Mouse (Mus musculus): Measurements from ENCODE around the gene Spon1. TPM values are rescaled to one million over a fixed set of nuclear protein-coding genes. Genes with fewer than 3 reads are reported as not detected.

Spon1 gene
- total and polyA plus RNA-seq, 2 experiments from 2014 or later, result 20.7 to 21.6 TPM

DNA sequence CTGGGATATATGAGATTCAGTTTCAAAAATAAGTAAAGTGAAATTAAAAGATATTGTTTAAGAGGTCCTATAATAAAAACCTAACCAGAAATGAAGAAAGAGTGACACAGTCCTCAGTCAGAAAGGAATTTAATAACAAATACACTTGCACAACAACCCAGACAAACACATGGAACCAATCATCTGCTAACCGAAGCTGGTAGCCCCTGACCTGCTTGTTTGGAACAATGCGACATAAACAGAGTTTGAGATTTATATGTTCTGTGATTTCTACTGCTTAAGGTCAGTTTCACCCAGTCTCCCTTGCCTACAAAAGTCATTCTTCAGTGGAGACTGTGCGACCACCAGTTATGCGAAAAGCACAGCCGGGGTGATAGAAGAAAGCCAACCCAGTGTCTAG is 138.1 kb downstream of the Spon1 start:
- ATAC-seq (ENCODE audit: insufficient read depth, low read depth), result no peak
- TF ChIP-seq EP300 (IDR thresholded peaks at IDR 0.05; ENCODE audit: low read depth) (no peak), CTCF (IDR thresholded peaks at IDR 0.05; ENCODE audit: low read depth) (no peak)
- H3K9ac ChIP-seq (replicated peaks; ENCODE audit: low read depth, low read length), result no peak overlapping the region
- no peak for DNase-seq (ENCODE audit: low spot score)
- H3K27ac ChIP-seq (ENCODE audit: low read depth), result no peak overlapping the region
- H3K4me3 ChIP-seq (ENCODE audit: low read depth, low read length), result no peak overlapping the region
- WGBS, result 87% methylated on average over 5 of the region's 5 CpGs
- peaks cover 6% of the 10 kb centered on the region; the same call in 1 of the 2 replicates for H3K9me3 ChIP-seq (replicated peaks; ENCODE audit: control insufficient read depth, low read length)
- no peaks in the 10 kb centered on the region for H3K27me3 ChIP-seq (ENCODE audit: control insufficient read depth, insufficient read depth, low read length)
- H3K36me3 ChIP-seq (replicated peaks; ENCODE audit: control insufficient read depth, insufficient read depth, low read length), result no peaks in the 10 kb centered on the region
- no peaks in the 10 kb centered on the region for H3K4me1 ChIP-seq (ENCODE audit: control insufficient read depth, insufficient read depth)
- H3K4me2 ChIP-seq (ENCODE audit: low read depth, low read length), result no peak overlapping the region

DNA sequence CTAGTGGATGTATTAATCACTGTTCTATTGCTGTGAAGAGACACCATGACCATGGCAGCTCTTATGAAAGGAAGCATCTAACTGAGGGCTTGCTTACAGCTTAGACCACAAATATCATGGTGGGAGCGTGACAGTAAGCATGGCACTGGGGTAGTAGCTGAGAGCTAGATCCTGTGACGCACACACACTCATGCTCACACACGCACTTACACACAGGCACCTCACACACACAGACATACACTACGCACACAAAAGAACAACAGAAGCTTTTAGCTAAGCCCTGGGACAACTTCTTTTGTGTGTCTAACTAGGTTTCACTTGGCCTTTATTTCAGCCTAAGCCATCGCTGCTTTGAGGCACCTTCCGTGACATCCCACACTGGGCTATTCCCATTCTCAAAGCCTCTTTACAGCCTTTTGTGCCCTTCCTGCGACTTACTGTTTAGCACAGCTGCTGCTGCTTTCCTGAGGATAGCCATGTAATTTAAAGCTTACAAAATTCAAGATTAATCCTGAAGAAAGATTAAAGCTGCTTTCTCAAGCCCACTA is 138.6 kb downstream of the Spon1 start:
- Histone ChIP-seq H3K27ac (ENCODE audit: low read depth) (no peak overlapping the region), H3K4me2 (ENCODE audit: low read depth, low read length) (no peak overlapping the region), H3K4me1 (ENCODE audit: control insufficient read depth, insufficient read depth) (no peaks in the 10 kb centered on the region), H3K36me3 (replicated peaks; ENCODE audit: control insufficient read depth, insufficient read depth, low read length) (no peaks in the 10 kb centered on the region), H3K4me3 (ENCODE audit: low read depth, low read length) (no peak overlapping the region), H3K9ac (replicated peaks; ENCODE audit: low read depth, low read length) (no peak overlapping the region), H3K9me3 (replicated peaks; ENCODE audit: control insufficient read depth, low read length) (peaks cover 6% of the 10 kb centered on the region; the same call in 1 of the 2 replicates), H3K27me3 (ENCODE audit: control insufficient read depth, insufficient read depth, low read length) (no peaks in the 10 kb centered on the region)
- WGBS, result 89% methylated on average over 7 of the region's 7 CpGs
- DNase-seq (ENCODE audit: low spot score) (no peak), ATAC-seq (ENCODE audit: insufficient read depth, low read depth) (no peak)
- no peak for TF ChIP-seq EP300 (IDR thresholded peaks at IDR 0.05; ENCODE audit: low read depth)
- no peak for TF ChIP-seq CTCF (IDR thresholded peaks at IDR 0.05; ENCODE audit: low read depth)

DNA sequence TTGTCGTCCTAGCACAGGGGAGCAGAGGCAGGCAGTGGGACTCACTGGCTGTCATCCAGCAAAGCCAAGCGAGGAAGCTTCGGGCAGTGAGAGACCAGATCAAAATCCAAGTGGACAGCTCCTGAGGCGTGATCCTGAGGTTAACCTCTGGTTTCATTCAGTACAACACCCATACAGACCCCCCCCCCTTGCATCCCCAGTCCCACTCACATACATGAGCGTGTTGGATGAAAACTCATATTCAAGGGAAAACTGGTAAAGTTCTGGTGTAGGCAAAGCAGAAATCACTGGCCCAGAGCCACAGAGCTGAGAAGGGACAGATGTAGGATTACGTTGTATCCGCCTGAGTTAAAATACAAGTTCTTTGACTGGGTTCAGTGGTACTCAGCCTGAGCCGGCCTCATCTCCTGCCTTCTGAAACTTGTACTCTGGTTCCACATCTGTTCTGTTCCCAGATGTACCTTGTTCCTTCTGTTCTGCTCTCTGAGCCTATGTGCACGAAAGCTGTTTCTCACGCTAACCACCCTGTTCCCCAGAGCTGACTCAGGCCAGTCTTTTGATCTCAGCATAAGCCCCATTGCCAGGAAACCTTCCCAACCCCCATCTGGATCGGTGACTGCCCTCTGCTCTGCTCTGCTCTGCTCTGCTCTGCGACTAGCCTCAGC is 143.5 kb downstream of the Spon1 start:
- no peak for DNase-seq (ENCODE audit: low spot score)
- no peak overlapping the region for H3K4me3 ChIP-seq (ENCODE audit: low read depth, low read length)
- no peaks in the 10 kb centered on the region for H3K27me3 ChIP-seq (ENCODE audit: control insufficient read depth, insufficient read depth, low read length)
- WGBS, result 45% methylated on average over 12 of the region's 12 CpGs
- H3K27ac ChIP-seq (ENCODE audit: low read depth), result no peak overlapping the region
- H3K4me1 ChIP-seq (ENCODE audit: control insufficient read depth, insufficient read depth), result no peaks in the 10 kb centered on the region
- no peak overlapping the region for H3K4me2 ChIP-seq (ENCODE audit: low read depth, low read length)
- H3K9me3 ChIP-seq (replicated peaks; ENCODE audit: control insufficient read depth, low read length), result peaks cover 6% of the 10 kb centered on the region; the same call in 1 of the 2 replicates
- no peaks in the 10 kb centered on the region for H3K36me3 ChIP-seq (replicated peaks; ENCODE audit: control insufficient read depth, insufficient read depth, low read length)
- no peak overlapping the region for H3K9ac ChIP-seq (replicated peaks; ENCODE audit: low read depth, low read length)
- no peak for TF ChIP-seq EP300 (IDR thresholded peaks at IDR 0.05; ENCODE audit: low read depth)
- TF ChIP-seq CTCF (IDR thresholded peaks at IDR 0.05; ENCODE audit: low read depth), result no peak
- ATAC-seq (ENCODE audit: insufficient read depth, low read depth), result no peak

DNA sequence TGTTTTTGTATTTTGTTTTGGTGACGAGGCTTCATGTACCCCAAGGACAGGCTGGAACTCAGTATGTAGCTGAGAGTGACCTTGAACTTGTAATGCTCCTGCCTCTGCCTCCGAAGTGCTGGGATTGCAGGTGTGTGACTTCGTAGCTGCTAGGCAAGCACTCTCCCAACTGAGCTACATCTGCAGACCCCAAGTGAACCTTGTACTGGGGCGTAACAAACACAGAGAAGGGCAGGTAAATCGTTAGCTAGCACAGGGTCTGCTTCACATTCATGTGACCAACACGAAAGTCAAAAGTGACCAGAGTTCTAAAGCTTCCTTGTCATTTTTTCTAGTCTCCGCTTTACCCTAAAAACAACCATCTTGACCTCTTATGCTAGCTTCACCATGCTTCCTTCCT is 145.1 kb downstream of the Spon1 start:
- 84% methylated on average over 7 of the region's 7 CpGs for WGBS
- Histone ChIP-seq H3K4me3 (ENCODE audit: low read depth, low read length) (no peak overlapping the region), H3K4me2 (ENCODE audit: low read depth, low read length) (no peak overlapping the region), H3K27ac (ENCODE audit: low read depth) (no peak overlapping the region), H3K9ac (replicated peaks; ENCODE audit: low read depth, low read length) (no peak overlapping the region), H3K27me3 (ENCODE audit: control insufficient read depth, insufficient read depth, low read length) (no peaks in the 10 kb centered on the region), H3K4me1 (ENCODE audit: control insufficient read depth, insufficient read depth) (no peaks in the 10 kb centered on the region), H3K9me3 (replicated peaks; ENCODE audit: control insufficient read depth, low read length) (peaks cover 6% of the 10 kb centered on the region; the same call in 1 of the 2 replicates), H3K36me3 (replicated peaks; ENCODE audit: control insufficient read depth, insufficient read depth, low read length) (no peaks in the 10 kb centered on the region)
- ATAC-seq (ENCODE audit: insufficient read depth, low read depth) (no peak), DNase-seq (ENCODE audit: low spot score) (no peak)
- TF ChIP-seq CTCF (IDR thresholded peaks at IDR 0.05; ENCODE audit: low read depth) (no peak), EP300 (IDR thresholded peaks at IDR 0.05; ENCODE audit: low read depth) (no peak)

DNA sequence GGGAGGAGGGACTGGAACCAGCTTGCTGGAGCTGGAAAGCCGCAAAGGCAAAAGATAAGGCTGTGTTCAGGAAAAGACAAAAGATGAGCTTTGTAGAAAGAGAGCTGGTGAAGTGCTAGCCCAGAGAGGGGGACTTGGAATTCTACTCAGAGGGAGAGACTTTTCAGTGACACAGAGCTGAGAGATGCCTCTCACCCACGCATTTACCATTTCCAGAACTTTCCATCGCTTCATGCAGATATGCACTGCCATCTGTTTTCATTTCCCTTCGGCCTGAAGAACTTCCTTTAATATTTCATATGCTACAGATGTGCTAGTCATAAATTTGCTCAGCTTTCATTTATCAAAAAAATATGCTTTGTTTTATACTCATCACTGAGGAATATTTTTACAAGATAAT is 150.1 kb downstream of the Spon1 start:
- TF ChIP-seq EP300 (IDR thresholded peaks at IDR 0.05; ENCODE audit: low read depth) (no peak), CTCF (IDR thresholded peaks at IDR 0.05; ENCODE audit: low read depth) (no peak)
- WGBS, result 64% methylated on average over 4 of the region's 4 CpGs
- H3K4me1 ChIP-seq (ENCODE audit: control insufficient read depth, insufficient read depth), result no peaks in the 10 kb centered on the region
- ATAC-seq (ENCODE audit: insufficient read depth, low read depth) (no peak), DNase-seq (ENCODE audit: low spot score) (no peak)
- H3K9me3 ChIP-seq (replicated peaks; ENCODE audit: control insufficient read depth, low read length), result no peaks in the 10 kb centered on the region
- H3K27me3 ChIP-seq (ENCODE audit: control insufficient read depth, insufficient read depth, low read length), result no peaks in the 10 kb centered on the region
- H3K4me2 ChIP-seq (ENCODE audit: low read depth, low read length), result no peak overlapping the region
- H3K36me3 ChIP-seq (replicated peaks; ENCODE audit: control insufficient read depth, insufficient read depth, low read length), result no peaks in the 10 kb centered on the region
- H3K4me3 ChIP-seq (ENCODE audit: low read depth, low read length), result no peak overlapping the region
- no peak overlapping the region for H3K27ac ChIP-seq (ENCODE audit: low read depth)
- H3K9ac ChIP-seq (replicated peaks; ENCODE audit: low read depth, low read length), result no peak overlapping the region

DNA sequence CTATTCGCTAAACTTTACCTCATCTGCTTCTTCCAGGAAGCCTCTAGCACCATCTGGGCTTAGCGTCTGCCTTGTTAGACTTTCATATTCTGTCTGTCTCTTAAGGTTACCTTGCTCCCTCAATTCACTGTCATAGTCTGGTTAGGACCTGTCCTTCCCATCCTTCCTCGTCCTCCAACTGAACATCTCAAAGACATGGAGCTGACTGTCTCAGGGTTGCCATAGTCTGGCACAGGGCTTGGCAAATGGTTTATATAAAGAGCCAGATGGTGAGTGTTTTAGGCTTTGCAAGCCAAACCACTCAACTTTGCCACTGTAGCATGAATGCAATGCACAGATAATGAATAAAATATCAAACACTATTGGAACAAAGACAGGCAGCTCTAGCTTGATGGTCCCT is 153.1 kb downstream of the Spon1 start:
- no peak for TF ChIP-seq CTCF (IDR thresholded peaks at IDR 0.05; ENCODE audit: low read depth)
- TF ChIP-seq EP300 (IDR thresholded peaks at IDR 0.05; ENCODE audit: low read depth), result no peak
- H3K4me2 ChIP-seq (ENCODE audit: low read depth, low read length), result no peak overlapping the region
- no peak overlapping the region for H3K27ac ChIP-seq (ENCODE audit: low read depth)
- no peaks in the 10 kb centered on the region for H3K27me3 ChIP-seq (ENCODE audit: control insufficient read depth, insufficient read depth, low read length)
- no peaks in the 10 kb centered on the region for H3K9me3 ChIP-seq (replicated peaks; ENCODE audit: control insufficient read depth, low read length)
- H3K4me3 ChIP-seq (ENCODE audit: low read depth, low read length), result no peak overlapping the region
- H3K9ac ChIP-seq (replicated peaks; ENCODE audit: low read depth, low read length), result no peak overlapping the region
- no peaks in the 10 kb centered on the region for H3K36me3 ChIP-seq (replicated peaks; ENCODE audit: control insufficient read depth, insufficient read depth, low read length)
- H3K4me1 ChIP-seq (ENCODE audit: control insufficient read depth, insufficient read depth), result no peaks in the 10 kb centered on the region
- ATAC-seq (ENCODE audit: insufficient read depth, low read depth), result no peak
- 90% methylated on average over 3 of the region's 3 CpGs for WGBS
- no peak for DNase-seq (ENCODE audit: low spot score)
